Mouse (Mus musculus) embryonic facial prominence, embryonic 11.5 days (tissue): ENCODE measurements at regions not wholly inside any gene's neighbourhood (a gene's known extent, or its start where the extent isn't known, plus 50 kb on each side); places are given as distances from the start of the nearest gene placed in this dataset.

Source experiments
- ATAC-seq: fragments of 200-750 bp; cut with Nextera tagmentation; replicated peaks from 2 replicates; pipeline ENCODE4 v1.8.0; 2017; ENCODE audit warnings: low read depth; ENCODE audit not compliant: insufficient number of reproducible peaks, low FRiP score, low TSS enrichment
- DNase-seq: peaks from one replicate; pipeline ENCODE4 v3.0.0-alpha.2; 2015; ENCODE audit warnings: low spot score
- H3K27ac ChIP-seq: fragments of 300-500 bp; sonication (generic); replicated peaks from 2 replicates; pipeline ENCODE4 v1.5.1; 2014; ENCODE audit warnings: mild to moderate bottlenecking, low read depth, low read length, control low read depth
- H3K27me3 ChIP-seq: fragments of 300-500 bp; sonication (generic); 2 replicates; pipeline ENCODE4 v1.6.1; 2014; ENCODE audit warnings: mild to moderate bottlenecking, low read length, moderate library complexity, mixed read lengths; ENCODE audit not compliant: control insufficient read depth, insufficient read depth
- H3K36me3 ChIP-seq: fragments of 300-500 bp; sonication (generic); replicated peaks from 2 replicates; pipeline ENCODE4 v1.6.1; 2014; ENCODE audit warnings: low read depth, mild to moderate bottlenecking, low read length, moderate library complexity, mixed read lengths; ENCODE audit not compliant: control insufficient read depth, insufficient read depth
- H3K4me1 ChIP-seq: fragments of 300-500 bp; sonication (generic); 2 replicates; pipeline ENCODE4 v1.6.1; 2014; ENCODE audit warnings: low read length, mixed read lengths; ENCODE audit not compliant: control insufficient read depth, insufficient read depth
- H3K4me2 ChIP-seq: fragments of 300-500 bp; sonication (generic); 2 replicates; pipeline ENCODE4 v1.6.1; 2014; ENCODE audit warnings: low read depth, mild to moderate bottlenecking, control low read depth, low read length, moderate library complexity
- H3K4me3 ChIP-seq: fragments of 300-500 bp; sonication (generic); 2 replicates; pipeline ENCODE4 v1.5.1; 2014; ENCODE audit warnings: low read depth, low read length, control low read depth
- H3K9ac ChIP-seq: fragments of 300-500 bp; sonication (generic); replicated peaks from 2 replicates; pipeline ENCODE4 v1.6.1; 2014; ENCODE audit warnings: mild to moderate bottlenecking, control low read depth, low read length
- H3K9me3 ChIP-seq: fragments of 300-500 bp; sonication (generic); replicated peaks from 2 replicates; pipeline ENCODE4 v1.6.1; 2016; ENCODE audit warnings: mild to moderate bottlenecking, low read length, inconsistent platforms, mixed read lengths; ENCODE audit not compliant: control insufficient read depth
- WGBS: fragments of 180-500 bp; shearing (Covaris S2); extraction: QIAGEN DNeasy Blood & Tissue Kit; methylation state at CpG from one replicate; pipeline ENCODE4 v1.1.7; 2014; 5-methylcytosine and 5-hydroxymethylcytosine counted together

GRCm38 (mm10) chr1:73744555-73745234 is 379.6 kb downstream of the Tns1 start:
- H3K4me2 ChIP-seq = no peak overlapping the region
- ATAC-seq (peak; percentile 69), DNase-seq (peak; percentile 42)
- H3K27me3 ChIP-seq = no peaks in the 10 kb centered on the region
- no peak overlapping the region for H3K4me3 ChIP-seq
- H3K4me1 ChIP-seq = peaks cover 2% of the 10 kb centered on the region
- H3K36me3 ChIP-seq = no peaks in the 10 kb centered on the region
- H3K9ac ChIP-seq = no peak overlapping the region
- H3K27ac ChIP-seq = peak overlapping the region; percentile 47
- 33% methylated on average over 4 of the region's 4 CpGs for WGBS
- no peaks in the 10 kb centered on the region for H3K9me3 ChIP-seq

- ATAC-seq = peak; percentile 73
- Histone ChIP-seq H3K9ac (no peak overlapping the region), H3K36me3 (no peaks in the 10 kb centered on the region), H3K4me2 (no peak overlapping the region), H3K4me3 (no peak overlapping the region), H3K4me1 (peaks cover 2% of the 10 kb centered on the region), H3K9me3 (no peaks in the 10 kb centered on the region), H3K27me3 (no peaks in the 10 kb centered on the region), H3K27ac (peak overlapping the region; percentile 47; the same call in 1 of the 2 replicates)
- 11% methylated on average over 6 of the region's 6 CpGs for WGBS
- DNase-seq = peak; percentile 62
Observed at GRCm38 (mm10) chr1:73743737-73744554, 380.3 kb downstream of the Tns1 start.

- Histone ChIP-seq H3K4me3 (no peak overlapping the region), H3K4me1 (no peaks in the 10 kb centered on the region), H3K27me3 (no peaks in the 10 kb centered on the region), H3K27ac (no peak overlapping the region), H3K36me3 (no peaks in the 10 kb centered on the region), H3K4me2 (no peak overlapping the region), H3K9ac (no peak overlapping the region), H3K9me3 (no peaks in the 10 kb centered on the region)
- ATAC-seq (no peak), DNase-seq (peak; percentile 33)
Observed at GRCm38 (mm10) chr1:73737083-73737482, 387.2 kb downstream of the Tns1 start.

GRCm38 (mm10) chr1:73728377-73728776 is 395.9 kb downstream of the Tns1 start:
- H3K4me1 ChIP-seq = no peaks in the 10 kb centered on the region
- 79% methylated on average over 1 of the region's 1 CpGs for WGBS
- H3K9me3 ChIP-seq = no peaks in the 10 kb centered on the region
- no peak overlapping the region for H3K4me2 ChIP-seq
- no peak for DNase-seq
- ATAC-seq = no peak
- H3K27me3 ChIP-seq = no peaks in the 10 kb centered on the region
- H3K4me3 ChIP-seq = no peak overlapping the region
- no peak overlapping the region for H3K27ac ChIP-seq
- no peaks in the 10 kb centered on the region for H3K36me3 ChIP-seq
- H3K9ac ChIP-seq = no peak overlapping the region

- Histone ChIP-seq H3K4me3 (no peak overlapping the region), H3K4me1 (no peaks in the 10 kb centered on the region), H3K4me2 (no peak overlapping the region), H3K27me3 (no peaks in the 10 kb centered on the region), H3K27ac (no peak overlapping the region), H3K9me3 (no peaks in the 10 kb centered on the region), H3K36me3 (no peaks in the 10 kb centered on the region), H3K9ac (no peak overlapping the region)
- ATAC-seq = no peak
- no peak for DNase-seq
Observed at GRCm38 (mm10) chr1:73727781-73728180, 396.5 kb downstream of the Tns1 start.

GRCm38 (mm10) chr1:73726658-73727057 is 397.6 kb downstream of the Tns1 start:
- no peaks in the 10 kb centered on the region for H3K9me3 ChIP-seq
- DNase-seq (no peak), ATAC-seq (no peak)
- no peaks in the 10 kb centered on the region for H3K27me3 ChIP-seq
- no peak overlapping the region for H3K9ac ChIP-seq
- no peak overlapping the region for H3K4me3 ChIP-seq
- no peak overlapping the region for H3K27ac ChIP-seq
- H3K4me1 ChIP-seq = no peaks in the 10 kb centered on the region
- H3K4me2 ChIP-seq = no peak overlapping the region
- H3K36me3 ChIP-seq = no peaks in the 10 kb centered on the region
- 88% methylated on average over 2 of the region's 2 CpGs for WGBS

GRCm38 (mm10) chr1:73725486-73725885 is 398.8 kb downstream of the Tns1 start:
- WGBS = 88% methylated on average over 1 of the region's 1 CpGs

GRCm38 (mm10) chr1:73724551-73724950 is 399.7 kb downstream of the Tns1 start:
- ATAC-seq = no peak
- no peaks in the 10 kb centered on the region for H3K36me3 ChIP-seq

More at GRCm38 (mm10) chr1:73725486-73725885, 398.8 kb downstream of the Tns1 start:
- ATAC-seq = no peak
- no peaks in the 10 kb centered on the region for H3K27me3 ChIP-seq
- no peak overlapping the region for H3K4me2 ChIP-seq
- no peaks in the 10 kb centered on the region for H3K4me1 ChIP-seq
- H3K9ac ChIP-seq = no peak overlapping the region
- DNase-seq = no peak
- H3K36me3 ChIP-seq = no peaks in the 10 kb centered on the region
- H3K9me3 ChIP-seq = no peaks in the 10 kb centered on the region
- no peak overlapping the region for H3K27ac ChIP-seq
- no peak overlapping the region for H3K4me3 ChIP-seq

More at GRCm38 (mm10) chr1:73724551-73724950, 399.7 kb downstream of the Tns1 start:
- Histone ChIP-seq H3K27ac (no peak overlapping the region), H3K27me3 (no peaks in the 10 kb centered on the region), H3K9ac (no peak overlapping the region), H3K4me3 (no peak overlapping the region), H3K9me3 (no peaks in the 10 kb centered on the region), H3K4me1 (no peaks in the 10 kb centered on the region), H3K4me2 (no peak overlapping the region)
- WGBS = 80% methylated on average over 2 of the region's 2 CpGs
- no peak for DNase-seq
